Mouse (Mus musculus): ENCODE data around the gene Tmem270. TPM values are rescaled to one million over a fixed set of nuclear protein-coding genes. Genes with fewer than 3 reads are reported as not detected.

Gene Tmem270
- polyA plus RNA-seq (2015; fragmentation: Nextera tagmentation; extraction: Ambion mirVana) = not detected in 2 replicates

DNA sequence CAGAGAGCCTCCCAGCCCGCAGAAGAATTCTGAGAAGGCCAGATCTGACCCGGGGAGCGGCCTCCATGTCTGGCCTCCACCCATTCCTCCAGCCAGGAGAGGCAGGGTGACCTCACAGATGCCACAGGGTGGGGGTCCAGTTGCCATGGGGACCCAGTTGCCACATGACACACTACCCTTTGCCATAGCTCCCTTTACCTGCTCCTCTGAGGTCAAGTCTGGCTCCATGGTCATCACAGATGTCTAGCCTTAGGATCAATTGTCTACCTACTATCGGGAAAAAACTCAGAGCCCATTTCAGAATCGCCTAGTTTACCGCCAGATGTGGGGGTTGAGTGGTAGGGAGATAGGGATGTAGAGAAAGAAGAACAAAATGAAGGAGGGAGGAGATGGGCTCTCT, at the start of gene Tmem270:
TSS of gene Tmem270 (minus strand) at position 101 of the 400 bp plus-strand sequence.
- Histone ChIP-seq H3K27ac (ENCODE audit: low read length) (no peak within 1 kb of the TSS), H3K4me1 (ENCODE audit: insufficient read depth, low read depth, low read length) (no peaks in the 10 kb centered on the region), H3K4me3 (ENCODE audit: low read depth, low read length) (no peak within 1 kb of the TSS), H3K9me3 (ENCODE audit: low read length) (no peaks in the 10 kb centered on the region), H3K9ac (replicated peaks; ENCODE audit: low read depth) (no peak within 1 kb of the TSS), H3K4me2 (replicated peaks; ENCODE audit: low read depth, low read length) (no peak within 1 kb of the TSS), H3K36me3 (ENCODE audit: insufficient read depth, low read length) (no peaks in the 10 kb centered on the region), H3K27me3 (replicated peaks; ENCODE audit: insufficient read depth, low read length) (no peaks in the 10 kb centered on the region)
- no peak for TF ChIP-seq EP300 (IDR thresholded peaks at IDR 0.05)
- TF ChIP-seq CTCF (IDR thresholded peaks at IDR 0.05) = no peak
- no peak for ATAC-seq
- 77% methylated on average over 6 of the region's 6 CpGs for WGBS
- no peak for DNase-seq (ENCODE audit: low spot score)

- ATAC-seq (peak; percentile 80), DNase-seq (ENCODE audit: low spot score) (peak; percentile 80)
- no peaks in the 10 kb centered on the region for H3K27me3 ChIP-seq (replicated peaks; ENCODE audit: insufficient read depth, low read length)
- 18% methylated on average over 5 of the region's 5 CpGs for WGBS
- H3K4me3 ChIP-seq (ENCODE audit: low read depth, low read length) = no peak overlapping the region
- no peak overlapping the region for H3K9ac ChIP-seq (replicated peaks; ENCODE audit: low read depth)
- no peak overlapping the region for H3K4me2 ChIP-seq (replicated peaks; ENCODE audit: low read depth, low read length)
- no peaks in the 10 kb centered on the region for H3K36me3 ChIP-seq (ENCODE audit: insufficient read depth, low read length)
- no peaks in the 10 kb centered on the region for H3K9me3 ChIP-seq (ENCODE audit: low read length)
- TF ChIP-seq EP300 (IDR thresholded peaks at IDR 0.05) (peak; percentile 86), CTCF (IDR thresholded peaks at IDR 0.05) (no peak)
- peaks cover 12% of the 10 kb centered on the region for H3K4me1 ChIP-seq (ENCODE audit: insufficient read depth, low read depth, low read length)
- no peak overlapping the region for H3K27ac ChIP-seq (ENCODE audit: low read length)
Measured at GRCm38 (mm10) chr5:134955491-134955890, 49.0 kb upstream of the Tmem270 start.

DNA sequence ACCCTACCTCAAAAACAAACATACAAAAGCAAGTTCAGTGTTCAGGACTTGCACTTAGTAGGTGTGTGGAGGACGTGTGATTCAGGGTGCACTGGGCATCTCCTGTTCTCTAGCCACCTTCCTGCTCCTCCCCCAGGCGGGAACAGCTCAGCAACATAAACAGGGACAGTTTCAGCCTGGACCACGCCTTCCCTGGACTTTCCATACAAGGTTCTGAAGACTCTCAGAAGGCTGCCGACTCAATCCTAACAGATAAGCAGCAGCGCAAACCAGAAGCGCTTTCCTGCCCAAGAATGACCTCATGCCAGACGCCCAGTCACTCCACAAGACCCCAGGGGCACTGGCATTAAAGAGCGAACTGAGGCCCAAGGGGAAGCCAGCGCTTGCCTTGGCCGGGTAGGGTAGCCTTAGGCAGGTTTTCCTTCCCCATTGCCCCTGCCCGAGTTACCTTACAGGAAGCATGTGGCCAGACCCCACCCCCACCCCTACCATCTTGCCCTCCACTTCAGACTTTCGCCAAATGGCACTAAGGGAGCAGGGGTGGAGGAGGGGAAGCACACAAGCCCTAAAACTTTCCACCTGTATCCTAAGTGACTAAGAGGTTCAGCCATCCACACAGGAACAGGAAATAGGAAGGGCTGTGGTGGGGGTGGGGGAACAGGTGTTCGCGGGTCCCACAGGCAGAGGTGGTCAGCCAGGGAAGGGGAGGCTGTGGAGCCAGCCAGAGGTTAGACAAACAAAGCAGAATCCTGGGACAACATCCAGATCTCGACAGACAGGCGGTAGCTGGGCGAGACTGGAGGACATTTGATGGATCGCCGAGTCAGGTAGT, 44.7 kb upstream of the Tmem270 start:
- DNase-seq (ENCODE audit: low spot score) (peak; percentile 91), ATAC-seq (peak; percentile 72)
- Histone ChIP-seq H3K27ac (ENCODE audit: low read length) (peak overlapping the region; percentile 91), H3K4me2 (replicated peaks; ENCODE audit: low read depth, low read length) (peak overlapping the region; percentile 44; the same call in 1 of the 2 replicates), H3K36me3 (ENCODE audit: insufficient read depth, low read length) (no peaks in the 10 kb centered on the region), H3K9ac (replicated peaks; ENCODE audit: low read depth) (no peak overlapping the region), H3K4me1 (ENCODE audit: insufficient read depth, low read depth, low read length) (peaks cover 21% of the 10 kb centered on the region), H3K9me3 (ENCODE audit: low read length) (no peaks in the 10 kb centered on the region), H3K4me3 (ENCODE audit: low read depth, low read length) (no peak overlapping the region; the same call in 1 of the 2 replicates), H3K27me3 (replicated peaks; ENCODE audit: insufficient read depth, low read length) (no peaks in the 10 kb centered on the region)
- TF ChIP-seq CTCF (IDR thresholded peaks at IDR 0.05) (no peak), EP300 (IDR thresholded peaks at IDR 0.05) (peak; percentile 77)
- WGBS = 5% methylated on average over 19 of the region's 19 CpGs

DNA sequence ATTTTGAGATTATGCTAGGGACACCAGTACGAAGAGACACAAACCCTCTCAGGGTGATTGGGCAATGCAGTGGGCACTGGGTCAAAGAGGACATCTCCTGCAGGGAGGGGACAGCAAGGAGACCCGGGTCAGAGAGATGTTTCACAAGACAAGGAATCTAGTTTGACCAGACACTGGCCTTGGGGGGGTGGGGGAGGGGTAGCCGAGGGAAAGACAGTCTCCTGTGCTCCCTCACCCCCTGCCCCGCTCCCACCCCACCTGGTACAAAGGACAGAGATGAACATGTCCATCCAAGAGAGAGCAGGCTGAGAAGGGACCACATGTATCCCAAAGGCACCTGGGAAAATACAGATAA, 41.5 kb upstream of the Tmem270 start:
- WGBS = 31% methylated on average over 4 of the region's 4 CpGs
- Histone ChIP-seq H3K9ac (replicated peaks; ENCODE audit: low read depth) (no peak overlapping the region), H3K4me1 (ENCODE audit: insufficient read depth, low read depth, low read length) (peaks cover 17% of the 10 kb centered on the region), H3K9me3 (ENCODE audit: low read length) (no peaks in the 10 kb centered on the region), H3K27ac (ENCODE audit: low read length) (peak overlapping the region; percentile 81), H3K27me3 (replicated peaks; ENCODE audit: insufficient read depth, low read length) (no peaks in the 10 kb centered on the region), H3K4me2 (replicated peaks; ENCODE audit: low read depth, low read length) (no peak overlapping the region), H3K36me3 (ENCODE audit: insufficient read depth, low read length) (no peaks in the 10 kb centered on the region), H3K4me3 (ENCODE audit: low read depth, low read length) (no peak overlapping the region)
- ATAC-seq (no peak), DNase-seq (ENCODE audit: low spot score) (no peak)
- TF ChIP-seq CTCF (IDR thresholded peaks at IDR 0.05) (no peak), EP300 (IDR thresholded peaks at IDR 0.05) (no peak)

DNA sequence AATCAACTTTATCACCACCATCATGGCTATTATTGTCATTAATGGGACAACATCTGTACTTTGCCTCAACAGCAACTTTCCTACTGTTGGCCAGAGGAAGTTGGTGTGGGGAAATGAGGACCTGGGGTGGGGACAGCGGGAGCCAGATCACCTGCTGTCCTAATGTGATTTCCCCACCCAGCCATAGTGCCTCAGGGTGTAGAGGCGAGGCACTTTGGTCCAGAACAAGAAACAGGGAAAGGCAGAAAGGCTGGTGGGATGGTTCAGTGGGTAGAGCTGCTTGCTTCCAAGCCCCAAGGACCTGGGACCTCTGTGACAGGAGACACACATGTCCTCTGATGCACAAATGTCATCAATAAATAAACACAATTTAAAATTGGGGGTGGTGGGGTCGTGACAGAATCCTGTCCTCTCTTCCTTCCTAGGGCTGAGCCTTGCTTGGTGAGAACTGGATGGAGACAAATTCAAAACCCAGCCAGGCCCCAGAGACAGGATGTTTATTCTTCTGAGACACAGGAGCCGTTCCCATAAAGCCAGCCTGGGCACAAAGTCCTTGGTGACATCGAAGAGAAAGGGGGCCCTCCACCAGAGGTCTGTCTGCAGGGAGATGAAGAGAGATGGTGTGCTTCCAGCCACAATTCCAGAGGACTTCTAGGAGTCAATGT, 41.0 kb upstream of the Tmem270 start:
- Histone ChIP-seq H3K4me2 (replicated peaks; ENCODE audit: low read depth, low read length) (no peak overlapping the region; the same call in 1 of the 2 replicates), H3K9ac (replicated peaks; ENCODE audit: low read depth) (no peak overlapping the region)
- WGBS = 28% methylated on average over 5 of the region's 5 CpGs

GRCm38 (mm10) chr5:134946857-134947255, 40.3 kb upstream of the Tmem270 start, which contains the start of gene Cldn4:
Gene Cldn4, minus strand, starts transcription at chr5:134946934.
- TF ChIP-seq CTCF (IDR thresholded peaks at IDR 0.05) = no peak
- TF ChIP-seq EP300 (IDR thresholded peaks at IDR 0.05) = peak; percentile 45
- H3K4me3 ChIP-seq (ENCODE audit: low read depth, low read length) = peak within 1 kb of the TSS; percentile 40
- no peaks in the 10 kb centered on the region for H3K27me3 ChIP-seq (replicated peaks; ENCODE audit: insufficient read depth, low read length)
- no peaks in the 10 kb centered on the region for H3K9me3 ChIP-seq (ENCODE audit: low read length)
- H3K9ac ChIP-seq (replicated peaks; ENCODE audit: low read depth) = peak within 1 kb of the TSS; percentile 46
- WGBS = 29% methylated on average over 11 of the region's 11 CpGs
- DNase-seq (ENCODE audit: low spot score) = peak; percentile 93
- peak; percentile 72 for ATAC-seq
- peaks cover 16% of the 10 kb centered on the region for H3K4me1 ChIP-seq (ENCODE audit: insufficient read depth, low read depth, low read length)
- H3K4me2 ChIP-seq (replicated peaks; ENCODE audit: low read depth, low read length) = peak within 1 kb of the TSS; percentile 50
- peak within 1 kb of the TSS; percentile 81 for H3K27ac ChIP-seq (ENCODE audit: low read length)
- no peaks in the 10 kb centered on the region for H3K36me3 ChIP-seq (ENCODE audit: insufficient read depth, low read length)

More for the DNA sequence above, 41.0 kb upstream of the Tmem270 start:
- Histone ChIP-seq H3K36me3 (ENCODE audit: insufficient read depth, low read length) (no peaks in the 10 kb centered on the region), H3K27me3 (replicated peaks; ENCODE audit: insufficient read depth, low read length) (no peaks in the 10 kb centered on the region), H3K27ac (ENCODE audit: low read length) (peak overlapping the region; percentile 81), H3K4me3 (ENCODE audit: low read depth, low read length) (no peak overlapping the region), H3K9me3 (ENCODE audit: low read length) (no peaks in the 10 kb centered on the region), H3K4me1 (ENCODE audit: insufficient read depth, low read depth, low read length) (peaks cover 17% of the 10 kb centered on the region)
- ATAC-seq (peak; percentile 16; the same call in 1 of the 2 replicates), DNase-seq (ENCODE audit: low spot score) (peak; percentile 59)
- TF ChIP-seq EP300 (IDR thresholded peaks at IDR 0.05) (0 out of 2 replicates have a peak, but pooled peaks have one; percentile 28), CTCF (IDR thresholded peaks at IDR 0.05) (no peak)
